Mouse (Mus musculus): Measurements from ENCODE around the gene Vmn2r44. TPM values are rescaled to one million over a fixed set of nuclear protein-coding genes. Genes with fewer than 3 reads are reported as not detected.
"Not testable (repeated sequence)": the region's sequence is repeated elsewhere in the genome, so short reads cannot be mapped to it uniquely, and the experiment has no call there.

Gene Vmn2r44
- polyA plus RNA-seq (2015; fragmentation: Nextera tagmentation; extraction: Ambion mirVana): not detected in 2 replicates

- not testable (repeated sequence) for H3K4me3 ChIP-seq; ATAC-seq (ENCODE audit: extremely low read depth, insufficient number of reproducible peaks, low FRiP score, low TSS enrichment); H3K4me2 ChIP-seq; H3K9ac ChIP-seq; H3K4me1 ChIP-seq; H3K9me3 ChIP-seq; H3K27ac ChIP-seq (replicated peaks); H3K27me3 ChIP-seq (replicated peaks); H3K36me3 ChIP-seq
These were observed at the start of gene Vmn2r44 for GRCm38 (mm10) chr7:8383233-8383632. Gene Vmn2r44 (minus strand): TSS chr7:8383333.

DNA sequence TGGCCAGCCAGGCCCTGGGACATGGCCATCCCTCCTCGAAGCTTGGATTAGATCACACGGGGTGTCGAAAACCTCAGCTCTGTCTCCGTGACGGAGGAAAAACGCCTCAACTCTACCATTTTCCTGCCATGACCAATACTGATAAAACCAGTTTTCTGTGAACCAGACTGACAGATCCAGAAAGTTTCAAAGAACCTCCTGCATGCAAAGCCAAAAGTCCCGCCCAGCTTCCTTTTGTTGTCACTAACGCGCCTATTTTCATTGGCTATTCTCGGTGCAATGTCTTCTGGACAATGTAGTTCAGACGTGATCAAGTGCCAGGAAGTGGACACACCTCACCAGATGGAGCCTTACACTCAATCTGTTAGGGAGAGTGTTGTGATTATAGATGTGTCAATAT, 25.3 kb downstream of the Vmn2r44 start:
- H3K27me3 ChIP-seq (replicated peaks); H3K4me3 ChIP-seq; H3K4me1 ChIP-seq; H3K9me3 ChIP-seq; ATAC-seq (ENCODE audit: extremely low read depth, insufficient number of reproducible peaks, low FRiP score, low TSS enrichment); H3K27ac ChIP-seq (replicated peaks); H3K36me3 ChIP-seq; H3K9ac ChIP-seq; H3K4me2 ChIP-seq: not testable (repeated sequence)
- 73% methylated on average over 11 of the region's 11 CpGs for WGBS

Other genes starting within 250 kb of the Vmn2r44 start
- not detected in 2 replicates for gene Vmn2r41, start 221.7 kb downstream of the Vmn2r44 start, polyA plus RNA-seq (2015; fragmentation: Nextera tagmentation; extraction: Ambion mirVana)
- not detected in 2 replicates for gene Vmn2r42, start 183.0 kb downstream of the Vmn2r44 start, polyA plus RNA-seq (2015; fragmentation: Nextera tagmentation; extraction: Ambion mirVana)
- not detected in 2 replicates for gene Vmn2r43, start 122.7 kb downstream of the Vmn2r44 start, polyA plus RNA-seq (2015; fragmentation: Nextera tagmentation; extraction: Ambion mirVana)
- gene Vmn2r45, start 105.7 kb upstream of the Vmn2r44 start, polyA plus RNA-seq (2015; fragmentation: Nextera tagmentation; extraction: Ambion mirVana): not detected in 2 replicates